8 mouse cellular contexts compared by ENCODE assay signal in genomic region chr12:21286243-21286622, GRCm38 (mm10). TPM values are rescaled to one million over a fixed set of nuclear protein-coding genes. Genes with fewer than 3 reads are reported as not detected.
A peak's percentile ranks its signal among the peaks of the same experiment; 100 is the strongest.
DNase-seq lines count a peak whose midpoint lies in the region; ATAC-seq and TF ChIP-seq lines count a peak whose summit lies in the region.

TSS of gene Itgb1bp1 (minus strand) at chr12:21286284.

- peak; percentile 98 for DNase-seq in c-Kit-positive CD71-negative TER-119-negative erythroid progenitor cells, embryonic 14.5 days (ENCODE audit: low read depth)
- DNase-seq in forebrain, embryonic 10.5 days (ENCODE audit: extremely low spot score, low spot score) = peak; percentile 97
- peak; percentile 100 for DNase-seq in kidney, postnatal 10 days
- DNase-seq in liver, embryonic 11.5 days (ENCODE audit: low spot score) = peak; percentile 96

- peak within 1 kb of the TSS; percentile 92 for H3K27ac ChIP-seq in forebrain, embryonic 10.5 days
- peak within 1 kb of the TSS; percentile 86 to 90 for H3K27ac ChIP-seq in heart, embryonic 14.5 days (replicated peaks in 1 of 2; ENCODE audit: control insufficient read depth in 1 of 2, insufficient read depth in 1 of 2, low read depth in 2 of 2, low read length in 2 of 2)
- H3K27ac ChIP-seq in liver, embryonic 11.5 days (ENCODE audit: low read depth, low read length) = peak within 1 kb of the TSS; percentile 82
- H3K27ac ChIP-seq in stomach, embryonic 15.5 days = peak within 1 kb of the TSS; percentile 93

- peaks cover 46% of the 10 kb centered on the region for H3K4me1 ChIP-seq in E14TG2a.4 (replicated peaks; ENCODE audit: low read depth, low read length)
- peaks cover 19% of the 10 kb centered on the region for H3K4me1 ChIP-seq in forebrain, embryonic 10.5 days
- peaks cover 8 to 18% of the 10 kb centered on the region in 2 experiments for H3K4me1 ChIP-seq in heart, embryonic 14.5 days (ENCODE audit: control insufficient read depth in 2 of 2, insufficient read depth in 2 of 2, low read length in 2 of 2)
- H3K4me1 ChIP-seq in liver, embryonic 11.5 days (replicated peaks; ENCODE audit: control insufficient read depth, insufficient read depth, low read length) = peaks cover 9% of the 10 kb centered on the region; the same call in 1 of the 2 replicates
- peaks cover 9% of the 10 kb centered on the region for H3K4me1 ChIP-seq in stomach, embryonic 15.5 days

- H3K79me2 ChIP-seq in myocyte (ENCODE audit: control insufficient read depth, insufficient read depth) = peaks cover 21% of the 10 kb centered on the region

- ATAC-seq in heart, embryonic 14.5 days (ENCODE audit: insufficient number of reproducible peaks, insufficient read depth, low FRiP score, low read depth) = peak; percentile 93
- peak; percentile 91 for ATAC-seq in liver, embryonic 11.5 days (replicated peaks; ENCODE audit: low FRiP score)
- peak; percentile 95 for ATAC-seq in stomach, embryonic 15.5 days (ENCODE audit: insufficient read depth, low FRiP score, low read depth)

- H3K4me2 ChIP-seq in heart, embryonic 14.5 days (ENCODE audit: low read length) = peak within 1 kb of the TSS; percentile 94
- peak within 1 kb of the TSS; percentile 84 for H3K4me2 ChIP-seq in liver, embryonic 11.5 days
- peak within 1 kb of the TSS; percentile 93 for H3K4me2 ChIP-seq in myocyte (ENCODE audit: low read depth)
- peak within 1 kb of the TSS; percentile 87 for H3K4me2 ChIP-seq in stomach, embryonic 15.5 days

- WGBS in forebrain, embryonic 10.5 days = under 1% methylated on average over 28 of the region's 28 CpGs
- WGBS in heart, embryonic 14.5 days = 0% methylated on average over 28 of the region's 28 CpGs
- 0% methylated on average over 28 of the region's 28 CpGs for WGBS in liver, embryonic 11.5 days
- WGBS in stomach, embryonic 15.5 days = under 1% methylated on average over 28 of the region's 28 CpGs

- peaks cover 30% of the 10 kb centered on the region for H3K36me3 ChIP-seq in E14TG2a.4 (ENCODE audit: insufficient read depth, low read length)
- H3K36me3 ChIP-seq in forebrain, embryonic 10.5 days (replicated peaks) = peaks cover 28% of the 10 kb centered on the region
- H3K36me3 ChIP-seq in heart, embryonic 14.5 days (ENCODE audit: control insufficient read depth, insufficient read depth, low read length) = peaks cover 14% of the 10 kb centered on the region
- H3K36me3 ChIP-seq in liver, embryonic 11.5 days (ENCODE audit: control insufficient read depth, insufficient read depth, low read length) = peaks cover 3% of the 10 kb centered on the region; the same call in 1 of the 2 replicates
- peaks cover 13% of the 10 kb centered on the region for H3K36me3 ChIP-seq in myocyte (ENCODE audit: control insufficient read depth, insufficient read depth)
- H3K36me3 ChIP-seq in stomach, embryonic 15.5 days = peaks cover 3% of the 10 kb centered on the region; the same call in 1 of the 2 replicates

- H3K9me3 ChIP-seq in E14TG2a.4 (ENCODE audit: low read length) = no peaks in the 10 kb centered on the region
- H3K9me3 ChIP-seq in forebrain, embryonic 10.5 days = no peaks in the 10 kb centered on the region
- no peaks in the 10 kb centered on the region for H3K9me3 ChIP-seq in heart, embryonic 14.5 days (ENCODE audit: control insufficient read depth, low read length)
- no peaks in the 10 kb centered on the region for H3K9me3 ChIP-seq in liver, embryonic 11.5 days (ENCODE audit: control insufficient read depth, low read length)
- H3K9me3 ChIP-seq in stomach, embryonic 15.5 days = no peaks in the 10 kb centered on the region

- H3K27me3 ChIP-seq in E14TG2a.4 (ENCODE audit: insufficient read depth, low read length) = no peaks in the 10 kb centered on the region
- H3K27me3 ChIP-seq in forebrain, embryonic 10.5 days (ENCODE audit: poor library complexity, severe bottlenecking) = no peaks in the 10 kb centered on the region
- H3K27me3 ChIP-seq in heart, embryonic 14.5 days (ENCODE audit: control insufficient read depth, insufficient read depth, low read length) = no peaks in the 10 kb centered on the region
- no peaks in the 10 kb centered on the region for H3K27me3 ChIP-seq in liver, embryonic 11.5 days (replicated peaks; ENCODE audit: control insufficient read depth, insufficient read depth, low read length)
- H3K27me3 ChIP-seq in myocyte (ENCODE audit: control insufficient read depth, insufficient read depth, insufficient read length) = no peaks in the 10 kb centered on the region
- no peaks in the 10 kb centered on the region for H3K27me3 ChIP-seq in stomach, embryonic 15.5 days (replicated peaks)

- TF ChIP-seq CTCF in E14TG2a.4 (conservative IDR thresholded peaks at IDR 0.05; ENCODE audit: low read length) = no peak

- TF ChIP-seq POLR2A in myocyte (IDR thresholded peaks at IDR 0.05; ENCODE audit: insufficient read length, low read depth) = peak; percentile 32

- peak within 1 kb of the TSS; percentile 97 for H3K9ac ChIP-seq in heart, embryonic 14.5 days (ENCODE audit: low read length)
- peak within 1 kb of the TSS; percentile 84 for H3K9ac ChIP-seq in liver, embryonic 11.5 days (ENCODE audit: low read depth, low read length)
- peak within 1 kb of the TSS; percentile 79 for H3K9ac ChIP-seq in stomach, embryonic 15.5 days

- peak within 1 kb of the TSS; percentile 97 for H3K4me3 ChIP-seq in E14TG2a.4 (replicated peaks; ENCODE audit: low read length)
- peak within 1 kb of the TSS; percentile 84 for H3K4me3 ChIP-seq in forebrain, embryonic 10.5 days
- H3K4me3 ChIP-seq in heart, embryonic 14.5 days (ENCODE audit: control insufficient read depth in 1 of 2, insufficient read depth in 1 of 2, low read depth in 1 of 2, low read length in 2 of 2) = peak within 1 kb of the TSS; percentile 93
- peak within 1 kb of the TSS; percentile 83 for H3K4me3 ChIP-seq in liver, embryonic 11.5 days (ENCODE audit: low read depth, low read length)
- H3K4me3 ChIP-seq in myocyte = peak within 1 kb of the TSS; percentile 92
- peak within 1 kb of the TSS; percentile 72 for H3K4me3 ChIP-seq in stomach, embryonic 15.5 days (replicated peaks)

- peak within 1 kb of the TSS; percentile 79 for H3ac ChIP-seq in myocyte (ENCODE audit: control insufficient read depth, insufficient read length)

TF ChIP-seq in myocyte, 11 proteins besides CTCF, POLR2A, EP300 and RAD21:
- TF ChIP-seq MYOD1 (IDR thresholded peaks at IDR 0.05; ENCODE audit: control insufficient read depth in 1 of 3, insufficient read length in 2 of 3, low read depth in 2 of 3) (no peak), MAX (IDR thresholded peaks at IDR 0.05; ENCODE audit: low read depth) (no peak), TCF12 (IDR thresholded peaks at IDR 0.05; ENCODE audit: insufficient read depth, poor library complexity, severe bottlenecking) (no peak), SRF (IDR thresholded peaks at IDR 0.05; ENCODE audit: control insufficient read depth, insufficient read length, low read depth) (peak; percentile 60)

RNA-seq across cellular contexts. Expression of gene Itgb1bp1, which starts in this region (rescaled TPM):
- 38.7 and 44.2 TPM in 2 replicates for polyA plus RNA-seq in forebrain, embryonic 10.5 days (2016; fragmentation: Nextera tagmentation; extraction: Ambion mirVana)
- polyA plus RNA-seq in heart, embryonic 14.5 days (2014; fragmentation: Nextera tagmentation; extraction: Ambion mirVana) = 39.5 and 40.0 TPM in 2 replicates
- 42.0 and 42.8 TPM in 2 replicates for polyA plus RNA-seq in liver, embryonic 11.5 days (2014; fragmentation: Nextera tagmentation; extraction: Ambion mirVana)
- polyA plus RNA-seq in myocyte (2012; fragmentation: generic; extraction: Trizol) = 45.4 TPM
- 42.5 and 49.7 TPM in 2 replicates for polyA plus RNA-seq in stomach, embryonic 15.5 days (2015; fragmentation: Nextera tagmentation; extraction: Ambion mirVana)

Comparison
In these comparisons a context has a peak if more than half of its experiments do, and no peak if none do; other contexts are left out.
1. Peak in every context shown above with its lines: DNase-seq, ATAC-seq, H3K4me3 ChIP-seq and H3K27ac ChIP-seq.